Mouse (Mus musculus) embryonic facial prominence, embryonic 14.5 days (tissue): Measurements from ENCODE around the gene Olfr1198. TPM values are rescaled to one million over a fixed set of nuclear protein-coding genes. Genes with fewer than 3 reads are reported as not detected.

Experiments
- ATAC-seq: fragments of 200-750 bp; cut with Nextera tagmentation; 2 replicates; pipeline ENCODE4 v1.8.0; 2017; ENCODE audit warnings: low read depth, moderate number of reproducible peaks, moderate TSS enrichment
- DNase-seq: peaks from one replicate; pipeline ENCODE4 v3.0.0-alpha.2; 2015; ENCODE audit warnings: low spot score
- H3K27ac ChIP-seq: fragments of 300-500 bp; sonication (generic); replicated peaks from 2 replicates; pipeline ENCODE4 v1.5.1; 2014; ENCODE audit warnings: low read depth, mild to moderate bottlenecking, low read length, moderate library complexity
- H3K27me3 ChIP-seq: fragments of 300-500 bp; sonication (generic); replicated peaks from 2 replicates; pipeline ENCODE4 v1.6.1; 2014; ENCODE audit warnings: low read length; ENCODE audit not compliant: control insufficient read depth, insufficient read depth
- H3K36me3 ChIP-seq: fragments of 300-500 bp; sonication (generic); 2 replicates; pipeline ENCODE4 v1.6.1; 2014; ENCODE audit warnings: low read length, mixed read lengths; ENCODE audit not compliant: control insufficient read depth, insufficient read depth
- H3K4me1 ChIP-seq: fragments of 300-500 bp; sonication (generic); 2 replicates; pipeline ENCODE4 v1.6.1; 2014; ENCODE audit warnings: antibody characterized with exemption, low read length; ENCODE audit not compliant: control insufficient read depth, insufficient read depth
- H3K4me2 ChIP-seq: fragments of 300-500 bp; sonication (generic); 2 replicates; pipeline ENCODE4 v1.6.1; 2014; ENCODE audit warnings: low read depth, mild to moderate bottlenecking, low read length, moderate library complexity, mixed read lengths
- H3K4me3 ChIP-seq: fragments of 300-500 bp; sonication (generic); 2 replicates; pipeline ENCODE4 v1.5.1; 2014; ENCODE audit warnings: low read depth, mild to moderate bottlenecking, low read length
- H3K9ac ChIP-seq: fragments of 300-500 bp; sonication (generic); 2 replicates; pipeline ENCODE4 v1.6.1; 2014; ENCODE audit warnings: low read depth, mild to moderate bottlenecking, low read length, moderate library complexity, mixed read lengths
- H3K9me3 ChIP-seq: fragments of 300-500 bp; sonication (generic); 2 replicates; pipeline ENCODE4 v1.6.1; 2016; ENCODE audit warnings: low read length; ENCODE audit not compliant: control insufficient read depth
- WGBS: fragments of 180-500 bp; shearing (Covaris S2); extraction: QIAGEN DNeasy Blood & Tissue Kit; methylation state at CpG from one replicate; pipeline ENCODE4 v1.1.7; 2014; 5-methylcytosine and 5-hydroxymethylcytosine counted together
- polyA plus RNA-seq: library from polyadenylated mRNA; unstranded; fragments of >200 nt; fragmentation: Nextera tagmentation; extraction: Ambion mirVana; gene quantifications from 2 replicates; pipeline ENCODE4 v1.2.1, GENCODE M21; 2014

Gene Olfr1198
- polyA plus RNA-seq = not detected in 2 replicates

DNA sequence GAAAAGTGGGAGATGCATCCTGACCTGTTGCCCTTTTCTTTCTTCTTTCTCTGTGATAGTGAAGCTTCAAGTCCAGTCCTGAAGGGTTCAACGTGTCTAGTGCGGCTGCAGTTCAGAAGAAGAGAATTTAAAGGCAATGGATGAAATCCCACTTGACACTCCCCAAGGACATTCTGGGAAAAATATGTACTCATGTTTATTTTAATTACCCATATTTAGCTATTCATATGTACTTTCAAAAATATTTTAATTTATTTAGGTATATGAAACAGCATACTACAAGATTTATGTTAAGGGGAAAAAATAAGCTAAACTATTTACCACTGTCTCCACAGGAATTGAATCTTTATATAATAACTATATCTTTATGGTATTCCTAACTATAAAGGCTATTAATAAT is at the start of gene Olfr1198:
Gene Olfr1198, minus strand, starts transcription at position 101 of the 400 bp plus-strand sequence.
- WGBS = 94% methylated on average over 2 of the region's 2 CpGs
- H3K27me3 ChIP-seq = no peaks in the 10 kb centered on the region
- ATAC-seq = no peak
- no peak within 1 kb of the TSS for H3K27ac ChIP-seq
- no peaks in the 10 kb centered on the region for H3K4me1 ChIP-seq
- no peak within 1 kb of the TSS for H3K9ac ChIP-seq
- DNase-seq = no peak
- H3K36me3 ChIP-seq = no peaks in the 10 kb centered on the region
- no peak within 1 kb of the TSS for H3K4me3 ChIP-seq
- no peaks in the 10 kb centered on the region for H3K9me3 ChIP-seq
- H3K4me2 ChIP-seq = no peak within 1 kb of the TSS

DNA sequence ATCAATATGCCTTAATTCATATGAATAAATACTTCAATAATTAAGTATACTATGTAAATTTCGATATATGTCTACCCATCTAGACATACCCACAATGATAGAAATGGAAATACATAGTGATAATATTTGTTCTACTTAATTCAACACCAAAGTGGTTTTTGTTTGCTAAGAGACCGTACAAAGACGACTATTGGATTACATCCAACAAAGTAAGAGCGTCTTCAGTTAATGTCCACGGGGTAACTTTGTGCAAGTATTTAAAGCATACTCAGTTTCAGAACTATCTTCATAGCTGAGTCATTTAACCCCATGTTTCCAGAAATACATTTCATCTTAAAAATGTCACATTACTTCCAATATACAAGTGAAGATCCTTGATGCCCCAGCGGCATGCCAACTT is 41.6 kb upstream of the Olfr1198 start, which contains the start of gene Olfr1201:
Gene Olfr1201, plus strand, starts transcription at position 301 of the 400 bp plus-strand sequence.
- WGBS = 78% methylated on average over 6 of the region's 6 CpGs
- H3K4me1 ChIP-seq = no peaks in the 10 kb centered on the region
- H3K27me3 ChIP-seq = no peaks in the 10 kb centered on the region
- no peak within 1 kb of the TSS for H3K4me3 ChIP-seq
- H3K27ac ChIP-seq = no peak within 1 kb of the TSS
- no peak for DNase-seq
- H3K9me3 ChIP-seq = no peaks in the 10 kb centered on the region
- H3K9ac ChIP-seq = no peak within 1 kb of the TSS
- H3K36me3 ChIP-seq = no peaks in the 10 kb centered on the region
- ATAC-seq = no peak
- H3K4me2 ChIP-seq = no peak within 1 kb of the TSS

DNA sequence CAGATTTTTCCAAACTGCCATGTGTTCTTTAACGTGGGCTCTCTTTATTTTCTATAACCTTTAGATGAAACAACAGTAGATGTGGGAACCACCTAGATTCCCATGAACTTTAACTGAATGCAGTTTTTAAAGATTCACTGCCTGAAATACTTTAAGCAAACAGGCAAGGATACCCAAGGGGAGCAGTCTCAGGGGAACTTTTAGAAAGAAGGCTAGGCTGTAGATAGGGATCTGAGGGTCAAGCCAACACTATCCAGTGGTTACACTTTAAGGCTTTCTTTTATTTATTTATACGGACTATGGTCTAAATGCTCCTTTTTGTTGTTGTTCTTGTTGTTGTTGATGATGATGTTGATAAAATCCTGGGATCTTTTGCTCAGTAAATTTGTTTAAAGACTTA is 19.2 kb upstream of the Olfr1198 start, which contains the start of gene Olfr1200:
Gene Olfr1200, minus strand, starts transcription at position 101 of the 400 bp plus-strand sequence.
- ATAC-seq (no peak), DNase-seq (no peak)
- H3K9ac ChIP-seq = no peak within 1 kb of the TSS
- H3K27me3 ChIP-seq = no peaks in the 10 kb centered on the region
- no peak within 1 kb of the TSS for H3K4me2 ChIP-seq
- 73% methylated on average over 2 of the region's 2 CpGs for whole genome bisulfite sequencing
- H3K36me3 ChIP-seq = no peaks in the 10 kb centered on the region
- no peaks in the 10 kb centered on the region for H3K9me3 ChIP-seq
- no peaks in the 10 kb centered on the region for H3K4me1 ChIP-seq
- no peak within 1 kb of the TSS for H3K27ac ChIP-seq
- no peak within 1 kb of the TSS for H3K4me3 ChIP-seq

DNA sequence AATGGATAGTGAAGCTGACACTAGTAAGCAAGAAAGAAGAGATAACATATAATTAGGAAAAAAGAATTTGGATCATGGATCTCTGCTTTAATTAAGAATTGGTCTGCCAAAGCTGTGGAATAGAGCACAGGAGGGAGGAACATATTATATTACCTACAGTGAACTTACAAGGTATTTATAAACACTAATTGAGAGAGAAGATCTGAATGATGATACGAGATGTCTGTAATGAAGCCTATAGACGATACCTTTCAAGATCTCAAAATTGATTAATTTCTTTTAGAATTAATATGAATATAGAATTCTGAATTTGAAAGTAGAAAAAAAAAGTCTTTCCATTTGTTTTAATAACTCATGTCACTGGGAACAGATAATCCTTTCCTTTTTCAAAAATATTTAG is 9.2 kb upstream of the Olfr1198 start, which contains the start of gene Olfr1199:
Gene Olfr1199, minus strand, starts transcription at position 101 of the 400 bp plus-strand sequence.
- Histone ChIP-seq H3K4me1 (no peaks in the 10 kb centered on the region), H3K36me3 (no peaks in the 10 kb centered on the region), H3K4me2 (no peak within 1 kb of the TSS), H3K4me3 (no peak within 1 kb of the TSS), H3K9me3 (no peaks in the 10 kb centered on the region), H3K9ac (no peak within 1 kb of the TSS), H3K27ac (no peak within 1 kb of the TSS), H3K27me3 (no peaks in the 10 kb centered on the region)
- DNase-seq (no peak), ATAC-seq (no peak)
- 88% methylated on average over 2 of the region's 2 CpGs for WGBS

DNA sequence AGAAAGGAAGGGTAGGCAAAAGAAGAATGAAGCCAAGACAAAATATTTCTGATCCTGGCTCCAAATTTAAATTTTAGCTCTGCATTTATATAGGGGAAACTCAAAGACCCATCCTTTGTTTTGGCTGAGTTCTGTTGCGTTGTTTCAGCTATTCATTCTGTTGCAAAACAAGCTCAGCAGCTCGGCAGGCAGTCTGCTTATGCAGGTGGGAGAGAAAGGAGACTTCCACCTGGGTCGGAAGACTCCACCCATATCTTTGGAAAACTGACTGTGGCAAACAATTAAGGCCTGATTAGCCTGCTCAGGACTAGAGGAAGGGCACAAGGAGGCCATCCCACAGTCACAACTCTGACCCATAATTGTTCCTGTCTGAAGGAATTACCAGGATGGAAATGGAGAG is 7.8 kb downstream of the Olfr1198 start:
- Histone ChIP-seq H3K27ac (no peak overlapping the region), H3K36me3 (no peaks in the 10 kb centered on the region), H3K27me3 (no peaks in the 10 kb centered on the region), H3K9me3 (no peaks in the 10 kb centered on the region), H3K4me2 (no peak overlapping the region), H3K4me1 (no peaks in the 10 kb centered on the region), H3K4me3 (no peak overlapping the region), H3K9ac (no peak overlapping the region)
- WGBS = 65% methylated on average over 3 of the region's 3 CpGs
- DNase-seq (no peak), ATAC-seq (no peak)

DNA sequence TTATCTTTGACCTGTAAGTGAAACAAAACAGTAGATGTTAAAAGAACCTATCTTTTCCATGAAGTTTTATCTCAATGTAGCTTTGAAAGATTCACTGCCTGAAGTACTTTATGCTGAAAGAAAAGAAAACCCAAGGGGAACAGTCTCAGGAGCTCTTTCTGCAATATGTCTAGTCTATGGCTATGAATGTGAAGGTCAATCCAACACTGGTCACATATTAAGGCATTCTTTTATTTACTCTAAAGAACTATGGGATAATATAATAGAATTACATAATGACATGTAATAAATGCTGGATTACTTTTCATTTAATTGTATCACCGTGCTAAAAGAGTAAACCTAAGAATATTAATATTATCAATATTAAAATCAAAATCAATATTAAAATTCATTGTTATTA is 18.9 kb downstream of the Olfr1198 start, which contains the start of gene Olfr1197:
Gene Olfr1197, minus strand, starts transcription at position 101 of the 400 bp plus-strand sequence.
- no peak within 1 kb of the TSS for H3K27ac ChIP-seq
- no peaks in the 10 kb centered on the region for H3K27me3 ChIP-seq
- H3K36me3 ChIP-seq = no peaks in the 10 kb centered on the region
- H3K9me3 ChIP-seq = no peaks in the 10 kb centered on the region
- 85% methylated on average over 1 of the region's 1 CpGs for WGBS
- H3K9ac ChIP-seq = no peak within 1 kb of the TSS
- no peaks in the 10 kb centered on the region for H3K4me1 ChIP-seq
- no peak for DNase-seq
- no peak within 1 kb of the TSS for H3K4me3 ChIP-seq
- no peak for ATAC-seq
- H3K4me2 ChIP-seq = no peak within 1 kb of the TSS

DNA sequence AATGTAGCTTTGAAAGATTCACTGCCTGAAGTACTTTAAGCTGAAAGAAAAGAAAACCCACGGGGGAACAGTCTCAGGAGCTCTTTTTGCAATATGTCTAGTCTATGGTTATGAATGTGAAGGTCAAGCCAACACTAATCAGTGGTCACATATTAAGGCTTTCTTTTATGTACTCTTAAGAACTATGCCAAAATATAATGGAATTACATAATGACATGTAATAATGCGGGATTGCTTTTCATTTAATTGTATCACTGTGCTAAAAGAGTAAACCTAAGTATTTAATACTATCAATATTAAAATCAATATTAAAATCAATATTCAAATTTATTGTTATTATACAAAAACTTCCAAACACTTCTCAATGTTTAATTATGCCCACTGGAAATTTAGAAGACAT is 46.7 kb downstream of the Olfr1198 start, which contains the start of gene Olfr1196:
Gene Olfr1196, minus strand, starts transcription at position 101 of the 400 bp plus-strand sequence.
- Histone ChIP-seq H3K4me2 (no peak within 1 kb of the TSS), H3K4me1 (no peaks in the 10 kb centered on the region), H3K9ac (no peak within 1 kb of the TSS), H3K4me3 (no peak within 1 kb of the TSS), H3K9me3 (no peaks in the 10 kb centered on the region), H3K36me3 (no peaks in the 10 kb centered on the region), H3K27me3 (no peaks in the 10 kb centered on the region), H3K27ac (no peak within 1 kb of the TSS)
- 82% methylated on average over 2 of the region's 2 CpGs for WGBS
- ATAC-seq = no peak
- DNase-seq = no peak

Other genes with a start within 250 kb of the Olfr1198 start
- not detected in 2 replicates for gene Olfr1186, start 232.8 kb downstream of the Olfr1198 start, polyA plus RNA-seq
- gene Olfr1188, start 194.4 kb downstream of the Olfr1198 start, polyA plus RNA-seq = not detected in 2 replicates
- not detected in 2 replicates for gene Olfr1189, start 164.9 kb downstream of the Olfr1198 start, polyA plus RNA-seq
- not detected in 2 replicates for gene Olfr1191-ps1, start 110.8 kb downstream of the Olfr1198 start, polyA plus RNA-seq
- 0.06 TPM in 1 of 2 replicates, not detected in the other for gene Olfr1192-ps1, start 102.9 kb downstream of the Olfr1198 start, polyA plus RNA-seq
- not detected in 2 replicates for gene Olfr1193, start 75.7 kb downstream of the Olfr1198 start, polyA plus RNA-seq
- gene Olfr1195, start 62.2 kb downstream of the Olfr1198 start, polyA plus RNA-seq = not detected in 2 replicates
- 0.29 TPM in 1 of 2 replicates, not detected in the other for gene Olfr1196, start 46.8 kb downstream of the Olfr1198 start, polyA plus RNA-seq
- gene Olfr1197, start 19.0 kb downstream of the Olfr1198 start, polyA plus RNA-seq = not detected in 2 replicates
- not detected in 2 replicates for gene Olfr1199, start 9.1 kb upstream of the Olfr1198 start, polyA plus RNA-seq
- not detected in 2 replicates for gene Olfr1200, start 19.1 kb upstream of the Olfr1198 start, polyA plus RNA-seq
- not detected in 2 replicates for gene Olfr1201, start 41.7 kb upstream of the Olfr1198 start, polyA plus RNA-seq
- not detected in 2 replicates for gene Olfr1202, start 63.1 kb upstream of the Olfr1198 start, polyA plus RNA-seq
- gene Olfr1205, start 78.4 kb upstream of the Olfr1198 start, polyA plus RNA-seq = not detected in 2 replicates
- gene Olfr1204, start 97.9 kb upstream of the Olfr1198 start, polyA plus RNA-seq = 0.03 TPM in 1 of 2 replicates, not detected in the other
- gene Olfr1206, start 111.9 kb upstream of the Olfr1198 start, polyA plus RNA-seq = 0.06 TPM in 1 of 2 replicates, not detected in the other
- not detected in 2 replicates for gene Olfr1208, start 150.9 kb upstream of the Olfr1198 start, polyA plus RNA-seq
- not detected in 2 replicates for gene Olfr1209, start 163.8 kb upstream of the Olfr1198 start, polyA plus RNA-seq
- 0.11 TPM in 1 of 2 replicates, not detected in the other for gene Olfr1211, start 186.7 kb upstream of the Olfr1198 start, polyA plus RNA-seq
- not detected in 2 replicates for gene Olfr1212, start 202.6 kb upstream of the Olfr1198 start, polyA plus RNA-seq
- gene Gm13762, start 228.9 kb upstream of the Olfr1198 start, polyA plus RNA-seq = not detected in 2 replicates
- not detected in 2 replicates for gene Olfr1214, start 241.3 kb upstream of the Olfr1198 start, polyA plus RNA-seq